Mouse (Mus musculus) brain, adult 10 weeks (tissue): ENCODE data around the gene Acad8. TPM values are rescaled to one million over a fixed set of nuclear protein-coding genes. Genes with fewer than 3 reads are reported as not detected.

Experiments
- polyA plus RNA-seq: library from polyadenylated mRNA; stranded (reverse); fragments of 350-450 nt; fragmentation: Illumina TruSeq; extraction: RNeasy Lipid Tissue Mini Kit (QIAGEN cat#74804); gene quantifications from one replicate; pipeline ENCODE4 v1.2.3, GENCODE M21; 2015; ENCODE audit warnings: low read depth, low replicate concordance

Gene Acad8
- polyA plus RNA-seq = 29.4 TPM

GRCm38 (mm10) chr9:26999461-27000395 is at the start of gene Acad8, which contains the start of gene Thyn1:
Acad8 (minus strand) TSS chr9:26999566.
Thyn1 (plus strand) TSS chr9:26999710.

GRCm38 (mm10) chr9:27029828-27030762 is 30.7 kb upstream of the Acad8 start, which contains the start of the genes Vps26b and Ncapd3:
Vps26b (minus strand) TSS chr9:27030065.
Ncapd3 (plus strand) TSS chr9:27030175.

Other genes starting within 250 kb of the Acad8 start
- gene Glb1l2, start 193.1 kb downstream of the Acad8 start, polyA plus RNA-seq = 0.70 TPM
- not detected for gene Glb1l3, start 138.7 kb downstream of the Acad8 start, polyA plus RNA-seq
- not detected for gene Gm1110, start 76.5 kb downstream of the Acad8 start, polyA plus RNA-seq
- 118 TPM for gene Thyn1, start 144 bp upstream of the Acad8 start, polyA plus RNA-seq
- 78.6 TPM for gene Vps26b, start 30.5 kb upstream of the Acad8 start, polyA plus RNA-seq
- gene Ncapd3, start 30.6 kb upstream of the Acad8 start, polyA plus RNA-seq = 19.8 TPM
- gene Jam3, start 155.9 kb upstream of the Acad8 start, polyA plus RNA-seq = 56.0 TPM